ENCODE assay signal across 17 mouse cellular contexts in genomic region chr10:49219631-49220030, GRCm38 (mm10).
DNase-seq lines count a peak whose midpoint lies in the region; ATAC-seq and TF ChIP-seq lines count a peak whose summit lies in the region.
"Had no signal": no experiment of that assay in that cellular context is flagged by ENCODE, and none has a peak within 500 bp of the region (broad histone marks: within the 10 kb centered on the region; RNA-seq: fewer than 3 reads in every experiment).

No protein-coding gene starts in this region.

- ATAC-seq in kidney, embryonic 16.5 days (ENCODE audit: low FRiP score, low TSS enrichment) = peak; percentile 77; the same call in 1 of the 2 replicates
- ATAC-seq in forebrain, embryonic 13.5 days = peak; percentile 95
- no peak for ATAC-seq in limb, embryonic 14.5 days (ENCODE audit: low FRiP score, low read depth)
- no peak for ATAC-seq in liver, embryonic 12.5 days
- no peak for ATAC-seq in megakaryocyte, adult 5-6 weeks (ENCODE audit: poor library complexity, severe bottlenecking)
- ATAC-seq: intestine, embryonic 15.5 days had no signal

- no peaks in the 10 kb centered on the region for H3K36me3 ChIP-seq in kidney, embryonic 16.5 days (ENCODE audit: insufficient read depth, low read length)
- H3K36me3 ChIP-seq in forebrain, embryonic 13.5 days (ENCODE audit: poor library complexity, severe bottlenecking) = no peaks in the 10 kb centered on the region
- H3K36me3 ChIP-seq in limb, embryonic 14.5 days (ENCODE audit: control insufficient read depth, insufficient read depth, low read length) = no peaks in the 10 kb centered on the region
- H3K36me3 ChIP-seq in liver, embryonic 12.5 days = no peaks in the 10 kb centered on the region
- H3K36me3 ChIP-seq: G1E; intestine, embryonic 15.5 days; liver, embryonic 15.5 days had no signal

- no peak overlapping the region for H3K4me2 ChIP-seq in kidney, embryonic 16.5 days (replicated peaks; ENCODE audit: low read depth, low read length)
- H3K4me2 ChIP-seq in forebrain, embryonic 13.5 days = no peak overlapping the region
- no peak overlapping the region for H3K4me2 ChIP-seq in limb, embryonic 14.5 days (replicated peaks; ENCODE audit: low read depth, low read length, severe bottlenecking)
- H3K4me2 ChIP-seq in liver, embryonic 12.5 days = no peak overlapping the region
- H3K4me2 ChIP-seq: intestine, embryonic 15.5 days; liver, embryonic 15.5 days had no signal

- no peaks in the 10 kb centered on the region for H3K4me1 ChIP-seq in kidney, embryonic 16.5 days (ENCODE audit: insufficient read depth, low read length)
- no peaks in the 10 kb centered on the region for H3K4me1 ChIP-seq in forebrain, embryonic 13.5 days
- H3K4me1 ChIP-seq in limb, embryonic 14.5 days (ENCODE audit: control insufficient read depth, insufficient read depth, low read length) = 0 out of 2 replicates have a peak, but pooled peaks cover 2% of the 10 kb centered on the region
- H3K4me1 ChIP-seq in liver, embryonic 12.5 days = no peaks in the 10 kb centered on the region
- H3K4me1 ChIP-seq: intestine, embryonic 15.5 days; liver, embryonic 15.5 days had no signal

- H3K9me3 ChIP-seq in kidney, embryonic 16.5 days (ENCODE audit: low read length) = no peaks in the 10 kb centered on the region
- 0 out of 2 replicates have a peak, but pooled peaks cover 3% of the 10 kb centered on the region for H3K9me3 ChIP-seq in forebrain, embryonic 13.5 days (replicated peaks)
- no peaks in the 10 kb centered on the region for H3K9me3 ChIP-seq in limb, embryonic 14.5 days (ENCODE audit: control insufficient read depth, low read length)
- H3K9me3 ChIP-seq in liver, embryonic 12.5 days (replicated peaks) = no peaks in the 10 kb centered on the region
- H3K9me3 ChIP-seq: G1E; intestine, embryonic 15.5 days; liver, embryonic 15.5 days had no signal

- no peak overlapping the region for H3K27ac ChIP-seq in kidney, embryonic 16.5 days (ENCODE audit: low read length)
- H3K27ac ChIP-seq in forebrain, embryonic 13.5 days = no peak overlapping the region
- H3K27ac ChIP-seq in limb, embryonic 14.5 days (replicated peaks; ENCODE audit: low read depth, low read length) = no peak overlapping the region
- no peak overlapping the region for H3K27ac ChIP-seq in liver, embryonic 12.5 days
- H3K27ac ChIP-seq: gastrocnemius, adult 2 months; heart, adult 2 months; intestine, embryonic 15.5 days; liver, embryonic 15.5 days had no signal

- H3K9ac ChIP-seq in kidney, embryonic 16.5 days (replicated peaks; ENCODE audit: low read length) = no peak overlapping the region
- H3K9ac ChIP-seq in forebrain, embryonic 13.5 days = no peak overlapping the region
- H3K9ac ChIP-seq in limb, embryonic 14.5 days (ENCODE audit: low read depth, low read length, severe bottlenecking) = no peak overlapping the region
- H3K9ac ChIP-seq in liver, embryonic 12.5 days = no peak overlapping the region
- H3K9ac ChIP-seq: intestine, embryonic 15.5 days; liver, embryonic 15.5 days had no signal

- 30% methylated on average over 3 of the region's 3 CpGs for WGBS in kidney, embryonic 16.5 days
- WGBS in forebrain, embryonic 13.5 days = 30% methylated on average over 3 of the region's 3 CpGs
- WGBS in limb, embryonic 14.5 days = 25% methylated on average over 3 of the region's 3 CpGs
- WGBS in liver, embryonic 12.5 days (ENCODE audit: insufficient replicate concordance) = 42% methylated on average over 3 of the region's 3 CpGs

- no peak overlapping the region for H3K4me3 ChIP-seq in kidney, embryonic 16.5 days (ENCODE audit: low read length)
- no peak overlapping the region for H3K4me3 ChIP-seq in forebrain, embryonic 13.5 days
- no peak overlapping the region for H3K4me3 ChIP-seq in limb, embryonic 14.5 days (replicated peaks; ENCODE audit: low read length)
- H3K4me3 ChIP-seq in liver, embryonic 12.5 days = no peak overlapping the region
- H3K4me3 ChIP-seq: gastrocnemius, adult 2 months; heart, adult 2 months; intestine, embryonic 15.5 days; liver, embryonic 15.5 days had no signal

- no peak for DNase-seq in kidney, adult 8-10 months
- peak; percentile 67 for DNase-seq in forelimb bud, embryonic 11.5 days (ENCODE audit: low read depth, low spot score)
- peak; percentile 5 for DNase-seq in limb, embryonic 14.5 days (ENCODE audit: low spot score)
- DNase-seq in right cerebral cortex, postnatal 25 days = no peak
- DNase-seq: cerebellum, postnatal 10 days; gastrocnemius, adult 2 months; heart, adult 2 months; kidney, postnatal 36 days; lung, postnatal 10 days; thymus, postnatal 25 days had no signal

- H3K27me3 ChIP-seq in kidney, embryonic 16.5 days (ENCODE audit: insufficient read depth, low read length) = no peaks in the 10 kb centered on the region
- H3K27me3 ChIP-seq in forebrain, embryonic 13.5 days = no peaks in the 10 kb centered on the region
- no peaks in the 10 kb centered on the region for H3K27me3 ChIP-seq in limb, embryonic 14.5 days (ENCODE audit: control insufficient read depth, insufficient read depth, low read length)
- no peaks in the 10 kb centered on the region for H3K27me3 ChIP-seq in liver, embryonic 12.5 days (replicated peaks)
- H3K27me3 ChIP-seq: intestine, embryonic 15.5 days; liver, embryonic 15.5 days had no signal

- no peak for TF ChIP-seq POLR2A in limb, embryonic 14.5 days (IDR thresholded peaks at IDR 0.05; ENCODE audit: borderline replicate concordance, extremely low read depth, insufficient read depth, insufficient read length)

Comparison
In these comparisons a context has a peak if more than half of its experiments do, and no peak if none do; other contexts are left out.
1. ATAC-seq: peak in kidney, embryonic 16.5 days (single experiment) and forebrain, embryonic 13.5 days (single experiment); none in limb, embryonic 14.5 days (single experiment), liver, embryonic 12.5 days (single experiment) and megakaryocyte, adult 5-6 weeks (single experiment).
2. DNase-seq: peak in forelimb bud, embryonic 11.5 days (single experiment) and limb, embryonic 14.5 days (single experiment); none in kidney, adult 8-10 months (0 of 2) and right cerebral cortex, postnatal 25 days (single experiment).